Mouse (Mus musculus) frontal cortex, postnatal 25 days (tissue): ENCODE measurements around the gene Foxp1.

Experiments
- DNase-seq, 2 experiments: peaks; one replicate each; pipeline ENCODE4 v3.0.0; 2022; ENCODE audit warnings: low spot score in 2 of 2

Gene Foxp1

DNA sequence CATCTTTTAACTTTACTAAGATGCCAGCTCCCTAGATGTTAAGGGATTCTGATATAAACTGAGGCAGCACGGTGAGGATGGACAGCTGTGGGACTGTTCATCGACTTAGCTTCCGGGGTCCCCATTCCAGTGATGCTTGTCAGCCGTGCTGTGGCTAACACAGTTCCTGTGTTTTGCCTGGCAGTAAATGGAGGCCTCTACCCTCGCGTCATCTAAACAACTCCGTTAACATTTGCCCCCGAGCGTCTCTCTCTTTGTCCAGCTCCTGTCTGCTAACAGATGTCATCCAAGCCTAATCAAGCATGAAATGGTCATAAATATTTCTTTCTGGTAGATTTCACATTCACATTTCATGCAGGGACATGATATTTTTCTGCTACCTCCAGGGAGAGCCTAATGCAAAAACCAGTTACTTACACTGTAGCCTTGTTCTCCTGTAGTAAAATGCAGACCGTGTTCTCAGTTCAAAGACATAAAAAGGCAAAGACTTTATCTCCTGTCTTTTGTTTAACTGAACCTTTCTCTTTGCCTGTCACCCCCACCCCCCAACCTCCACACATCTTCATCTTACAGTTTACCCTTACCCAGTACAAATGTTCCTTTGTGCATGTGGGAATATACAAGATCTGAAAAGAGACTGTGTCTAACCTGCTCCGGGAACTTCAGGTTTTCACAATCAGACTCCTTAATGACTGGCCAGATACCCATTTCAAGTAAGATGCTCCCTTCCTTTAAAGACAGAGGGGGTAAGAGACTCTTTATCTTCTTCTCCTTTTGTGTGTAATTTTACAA lies 386.4 kb downstream of the Foxp1 start:
- DNase-seq: no peak

- no peak for DNase-seq
Measured at GRCm38 (mm10) chr6:99131815-99132214, 390.7 kb downstream of the Foxp1 start.

DNA sequence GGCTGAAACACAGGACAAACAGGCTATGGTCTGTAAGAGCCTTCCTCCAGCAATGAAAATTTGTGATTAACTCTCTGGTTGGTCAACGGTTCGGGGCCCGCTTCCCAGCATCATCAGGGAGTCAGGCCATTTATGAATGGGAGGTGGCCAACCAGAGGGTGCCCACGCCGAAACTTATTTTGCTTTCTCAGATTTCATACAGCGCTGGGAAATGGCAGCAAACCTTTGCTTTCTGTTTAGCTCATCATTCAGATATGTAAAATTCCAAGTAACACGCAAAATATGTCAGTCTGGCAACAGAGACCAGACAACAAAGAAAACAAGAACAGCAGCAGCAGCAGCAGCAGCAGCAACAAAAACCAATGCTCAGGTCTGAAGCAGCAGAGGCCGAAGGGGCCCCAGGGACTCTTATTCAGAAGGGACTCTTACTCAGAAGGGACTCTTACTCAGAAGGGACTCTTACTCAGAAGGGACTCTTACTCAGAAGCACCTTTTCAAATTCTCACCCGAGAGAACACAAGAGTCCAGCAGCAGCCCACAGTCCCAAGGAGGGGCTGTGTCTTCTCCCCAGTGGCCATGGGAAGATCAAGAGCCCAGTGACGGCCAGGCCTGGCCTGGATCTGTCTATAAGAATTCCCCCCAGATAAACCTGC lies 391.6 kb downstream of the Foxp1 start:
- no peak for DNase-seq

DNA sequence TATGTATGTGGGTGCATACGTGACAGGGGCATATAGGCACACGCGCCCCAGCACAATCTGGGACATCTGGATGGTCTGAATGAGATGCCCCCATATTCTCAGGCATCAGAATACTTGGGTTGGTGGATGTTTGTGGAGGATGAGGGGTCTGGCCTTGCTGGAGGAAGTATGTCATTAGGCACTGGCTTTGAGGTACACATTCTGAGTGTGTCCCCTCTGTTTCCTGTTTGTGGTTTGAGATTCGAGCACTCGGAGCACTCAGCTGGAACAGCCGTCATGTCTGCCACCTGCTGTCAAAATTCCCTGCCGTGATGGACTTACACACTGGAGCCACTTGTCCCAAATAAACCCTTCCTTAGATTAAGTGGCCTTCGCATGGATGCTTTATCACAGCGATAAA lies 395.8 kb downstream of the Foxp1 start:
- DNase-seq: no peak

DNA sequence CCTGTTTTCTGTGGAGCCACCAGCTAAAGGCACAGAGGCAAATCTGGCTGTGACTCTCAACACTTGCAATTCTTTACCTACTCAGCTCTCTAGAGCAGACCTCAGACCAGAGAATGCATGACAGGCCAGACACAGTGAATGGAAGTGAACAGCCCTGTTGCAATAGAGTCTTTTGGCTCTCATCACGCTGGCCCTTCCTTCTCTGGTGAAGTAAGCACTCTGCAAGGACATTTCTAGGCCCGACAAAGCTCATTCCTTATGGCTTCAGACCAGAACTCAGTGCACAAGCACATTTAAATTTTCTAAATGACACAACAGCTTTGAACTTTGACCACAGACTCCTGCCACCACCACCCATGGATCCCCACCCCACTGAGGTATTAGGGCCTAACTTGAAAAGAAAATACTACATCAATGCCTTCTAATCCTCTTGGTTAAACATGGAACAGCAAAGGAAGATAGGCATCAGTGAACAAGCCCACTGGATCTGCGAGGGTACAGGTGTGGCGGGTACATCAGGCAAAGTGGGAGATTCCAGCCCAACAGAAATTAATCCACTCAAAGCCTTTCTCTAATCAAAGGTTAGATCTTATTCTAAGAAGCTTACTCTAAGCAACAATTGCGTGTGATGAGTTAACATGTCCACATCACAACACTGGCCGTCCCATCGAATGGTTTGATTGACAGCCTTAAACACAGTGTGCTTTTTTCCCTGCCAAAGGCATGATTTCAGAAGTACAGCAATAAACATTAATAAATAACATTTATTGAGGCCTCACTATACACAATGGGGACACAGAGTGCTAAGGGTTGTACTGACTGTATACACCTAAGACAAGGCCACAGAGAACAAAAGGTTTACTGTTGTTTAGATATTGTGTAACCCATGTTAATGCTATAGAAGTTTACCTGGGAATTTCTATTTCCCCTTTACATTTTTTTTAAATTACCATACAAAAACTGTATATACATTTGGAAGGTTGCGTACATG lies 401.4 kb downstream of the Foxp1 start:
- DNase-seq: no peak

DNA sequence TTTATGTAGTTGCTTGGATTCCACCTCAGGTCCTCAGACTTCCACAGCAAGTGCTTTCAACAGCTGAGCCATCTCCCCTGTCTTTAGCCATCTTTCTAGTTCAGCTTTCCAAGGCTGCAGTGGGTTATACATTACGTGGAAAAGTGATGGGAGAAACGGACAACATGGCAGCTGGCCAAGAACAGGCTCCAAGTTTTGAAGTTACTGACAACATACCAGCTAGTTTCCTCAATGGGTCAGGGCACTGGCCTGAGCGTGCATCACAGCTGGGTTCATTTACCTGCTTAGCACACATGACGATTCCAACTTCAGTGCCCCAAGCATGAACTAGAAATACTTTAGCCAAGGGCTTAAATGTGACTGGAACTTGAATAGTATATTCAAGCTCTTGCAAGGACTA lies 404.0 kb downstream of the Foxp1 start:
- DNase-seq: no peak

DNA sequence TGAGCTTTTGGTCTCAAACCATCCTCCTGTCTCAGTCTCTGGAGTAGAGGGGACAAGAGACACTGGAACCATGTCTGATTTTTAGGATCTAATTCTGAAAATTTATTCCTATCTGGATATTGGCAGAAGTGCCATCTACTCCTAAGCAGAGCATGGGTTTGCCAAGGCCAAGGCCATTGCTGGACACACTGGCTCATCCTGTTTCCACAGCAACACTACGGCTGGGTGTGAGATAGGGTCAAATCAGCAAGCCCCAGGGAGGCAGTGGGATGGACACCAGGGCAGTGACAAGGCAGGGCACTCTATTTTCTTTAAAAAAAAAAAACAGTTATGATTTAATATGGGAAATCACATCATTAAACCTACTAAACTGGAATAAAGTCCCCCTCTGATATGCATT lies 405.1 kb downstream of the Foxp1 start:
- DNase-seq: no peak

DNA sequence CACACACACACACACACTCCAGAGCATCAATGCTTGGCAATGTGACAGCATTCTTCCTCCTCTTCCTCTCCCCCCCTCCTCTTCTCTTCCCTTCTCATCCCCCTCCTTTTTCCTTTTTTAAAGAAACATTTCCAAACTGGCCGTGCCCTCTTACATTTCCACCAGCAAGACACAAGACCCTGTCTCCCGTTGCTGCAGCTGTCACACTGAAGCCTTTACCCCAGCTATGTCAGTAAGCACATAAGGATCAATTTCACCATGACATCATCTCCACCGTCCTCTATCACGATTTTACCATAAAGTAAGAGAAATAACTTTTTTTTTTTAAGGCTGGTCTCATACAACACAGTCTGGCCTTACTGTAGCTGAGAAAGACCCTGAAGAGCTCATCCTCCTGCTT lies 410.7 kb downstream of the Foxp1 start:
- no peak for DNase-seq

- DNase-seq: no peak
Measured at GRCm38 (mm10) chr6:99108417-99108816, 414.1 kb downstream of the Foxp1 start.

GRCm38 (mm10) chr6:99107674-99108073 lies 414.8 kb downstream of the Foxp1 start:
- no peak for DNase-seq

GRCm38 (mm10) chr6:99107081-99107482 lies 415.4 kb downstream of the Foxp1 start:
- no peak for DNase-seq

GRCm38 (mm10) chr6:99105979-99106378 lies 416.5 kb downstream of the Foxp1 start:
- DNase-seq: no peak

- DNase-seq: no peak
Measured at GRCm38 (mm10) chr6:99104446-99104845, 418.1 kb downstream of the Foxp1 start.

- no peak for DNase-seq
Measured at GRCm38 (mm10) chr6:99103911-99104310, 418.6 kb downstream of the Foxp1 start.

GRCm38 (mm10) chr6:99101489-99101908 lies 421.0 kb downstream of the Foxp1 start:
- no peak for DNase-seq

DNA sequence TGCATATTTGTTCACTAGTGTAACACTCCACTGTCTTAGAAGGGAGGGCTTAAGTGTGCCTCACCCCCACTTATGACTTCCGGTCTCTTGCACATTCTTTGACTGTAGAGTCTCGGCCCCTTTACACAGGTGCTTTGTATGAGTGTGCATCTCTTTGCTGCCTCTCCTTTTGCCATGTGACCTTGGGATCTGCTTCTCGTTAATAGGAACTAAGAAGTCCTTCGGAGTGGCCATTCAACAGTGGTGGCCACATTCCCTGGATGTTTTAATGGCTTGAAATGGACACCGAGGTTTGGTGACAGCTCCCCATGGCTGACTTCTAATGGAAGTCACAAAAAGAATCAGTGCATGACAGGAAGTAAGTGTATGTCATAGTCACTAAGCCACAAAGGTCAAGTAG lies 422.2 kb downstream of the Foxp1 start:
- DNase-seq: no peak

DNA sequence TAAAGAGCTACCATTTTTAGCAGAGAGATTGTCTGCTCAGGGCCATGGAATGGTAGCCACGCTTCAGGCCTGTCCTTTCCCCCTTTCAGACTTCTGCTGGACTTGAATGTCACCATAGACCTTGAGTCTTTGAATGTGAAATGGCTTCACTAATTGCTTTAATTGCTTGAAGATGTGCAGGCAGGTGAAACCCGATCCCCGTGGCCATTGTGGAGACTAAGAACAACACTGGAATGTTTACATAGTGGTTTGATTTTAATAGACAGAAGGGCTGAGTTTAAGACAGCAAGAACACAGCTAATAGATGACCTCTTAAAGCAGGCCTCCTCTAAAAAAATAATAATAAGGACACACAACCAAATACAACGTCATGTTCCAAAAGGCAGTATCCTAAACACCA lies 422.7 kb downstream of the Foxp1 start:
- DNase-seq: no peak

DNA sequence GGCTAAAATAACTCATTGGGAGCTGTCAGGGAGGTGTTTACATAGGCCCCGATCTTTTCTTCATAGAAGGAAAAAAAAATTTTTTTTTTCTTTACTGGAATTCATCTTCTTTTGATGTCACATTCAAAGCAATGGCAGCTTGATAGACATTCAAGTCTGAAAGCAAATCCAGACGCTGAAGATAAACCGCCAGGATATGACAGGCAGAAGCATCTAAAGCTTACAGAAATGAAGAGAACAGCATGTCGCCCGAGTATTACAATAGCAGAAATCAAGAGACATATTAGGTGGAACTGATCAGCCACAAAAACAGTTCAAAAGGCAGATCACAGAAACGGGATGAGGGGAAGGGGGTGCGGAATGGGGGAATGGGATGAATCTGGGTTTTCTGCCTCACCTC lies 425.3 kb downstream of the Foxp1 start:
- DNase-seq: no peak

DNA sequence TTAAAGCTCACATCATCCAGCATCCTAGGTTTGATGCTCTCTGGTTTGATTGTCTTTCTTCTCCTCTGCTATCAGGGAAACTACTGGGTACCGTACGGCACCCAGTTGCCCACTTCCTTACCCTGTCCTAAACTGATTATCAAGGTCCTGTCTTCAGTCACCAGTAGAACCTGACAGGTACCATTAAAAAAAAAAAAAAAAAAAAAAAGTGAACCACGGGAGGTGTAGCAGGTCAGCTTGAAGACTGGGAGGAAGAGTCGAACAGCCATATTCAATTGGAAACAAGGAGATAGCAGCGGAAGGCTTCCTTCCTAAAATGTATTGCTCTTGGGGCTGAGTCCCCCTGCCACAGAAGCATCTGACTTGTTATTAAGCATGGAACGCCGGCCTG lies 425.8 kb downstream of the Foxp1 start:
- DNase-seq: no peak

DNA sequence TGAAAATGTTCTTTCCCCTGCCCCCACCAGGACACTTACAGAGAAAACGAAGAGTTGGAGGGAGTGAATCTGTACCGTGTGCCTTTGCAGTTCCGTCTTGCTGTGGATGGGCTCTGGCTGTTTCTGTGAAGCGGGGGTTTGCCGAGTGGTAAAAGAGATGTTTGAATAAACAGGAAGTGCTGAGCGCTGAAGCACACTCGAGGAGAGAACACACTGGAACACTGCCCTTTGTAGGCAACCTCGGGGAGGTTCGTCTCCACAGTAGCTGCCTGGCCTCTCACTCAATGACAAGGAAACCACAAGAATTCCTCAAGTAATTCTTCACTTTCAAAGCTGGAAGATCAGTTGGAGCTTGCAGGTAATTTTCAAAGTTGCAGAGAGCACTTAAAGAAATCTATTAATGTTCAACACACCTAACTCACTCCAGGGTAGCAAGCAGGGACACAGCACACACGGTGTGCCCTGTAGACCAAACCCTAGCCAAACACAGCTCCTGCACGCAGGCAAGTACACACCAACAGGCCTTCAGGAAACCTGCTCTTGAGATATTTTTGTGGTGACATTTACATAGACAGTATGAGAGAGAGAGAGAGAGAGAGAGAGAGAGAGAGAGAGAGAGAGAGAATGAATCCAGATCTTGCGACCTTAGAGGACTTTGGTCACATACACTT lies 426.3 kb downstream of the Foxp1 start:
- DNase-seq: no peak

- DNase-seq: no peak
Measured at GRCm38 (mm10) chr6:99095185-99096104, 427.1 kb downstream of the Foxp1 start.
